Mouse (Mus musculus): ENCODE data around the gene Cdh23.

Gene Cdh23

DNA sequence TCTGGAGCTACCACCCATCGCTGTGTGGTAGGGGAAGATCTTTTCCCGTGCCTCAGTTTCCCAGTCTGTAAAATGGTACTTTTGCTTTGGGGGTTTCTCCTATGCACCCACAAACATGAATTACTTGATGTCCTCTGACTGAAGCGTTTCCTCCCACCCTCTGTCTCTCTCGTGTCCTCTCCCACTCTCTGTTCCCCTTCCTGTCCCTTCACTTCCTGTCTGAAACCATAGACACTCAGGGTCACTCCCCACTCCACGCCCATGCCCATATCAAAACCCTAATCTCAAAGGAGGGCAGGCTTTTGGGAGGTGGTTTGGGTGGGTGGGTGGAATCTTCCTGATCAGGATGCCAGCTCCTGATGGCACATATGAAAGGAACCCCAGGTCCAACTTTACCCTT is 221.7 kb downstream of the Cdh23 start:
- DNase-seq (ENCODE audit: low read depth, low spot score), result no peak

DNA sequence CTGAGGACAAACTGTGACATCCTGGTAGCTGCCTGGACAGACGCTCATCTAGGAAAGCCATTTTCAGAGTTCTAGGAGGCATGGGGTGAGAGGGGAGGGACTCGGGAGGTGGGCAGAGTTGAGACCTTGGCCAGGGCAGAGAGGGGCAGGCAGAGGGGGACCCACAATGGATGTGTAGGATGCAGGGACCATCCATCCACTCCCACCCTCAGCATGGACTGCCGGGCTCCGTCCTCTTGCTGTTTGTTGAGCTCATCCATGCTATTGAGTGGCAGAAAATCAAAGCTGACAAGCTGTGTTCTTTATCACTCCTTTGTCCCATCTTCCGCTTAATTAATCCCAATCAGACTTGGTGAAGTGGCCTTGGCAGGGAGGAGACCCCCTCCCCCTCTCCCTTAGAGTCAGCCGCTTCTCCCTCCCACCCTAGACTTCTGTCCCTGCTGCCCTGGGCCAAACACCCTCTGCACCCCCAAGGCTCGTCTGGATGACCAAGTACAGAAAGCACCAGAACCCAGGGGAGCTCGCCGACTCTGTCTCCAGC is 222.4 kb downstream of the Cdh23 start:
- DNase-seq (ENCODE audit: low read depth, low spot score), result no peak

DNA sequence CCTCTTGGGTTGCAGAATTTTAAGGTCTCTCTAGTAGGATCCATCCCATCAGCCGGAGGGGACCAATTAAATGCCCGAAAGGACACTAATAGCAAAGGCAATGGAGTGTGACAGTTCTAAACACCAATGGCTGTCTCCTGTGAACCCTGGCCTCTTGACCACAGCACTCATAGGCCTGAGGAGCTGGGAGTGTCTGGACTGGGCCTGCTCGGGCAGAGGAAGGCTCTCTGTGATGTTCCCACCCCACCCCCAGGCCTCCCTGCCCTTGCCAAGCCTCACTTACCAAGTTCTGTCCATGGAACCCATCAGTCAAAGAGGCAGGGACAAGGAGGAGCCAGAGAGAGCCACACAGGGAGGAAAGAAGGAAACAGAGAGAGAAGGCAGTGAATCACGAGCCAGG is 228.5 kb downstream of the Cdh23 start:
- DNase-seq (ENCODE audit: low read depth, low spot score), result no peak

GRCm38 (mm10) chr10:60463953-60464647 is 232.2 kb downstream of the Cdh23 start:
- no peak for DNase-seq (ENCODE audit: low read depth, low spot score)

DNA sequence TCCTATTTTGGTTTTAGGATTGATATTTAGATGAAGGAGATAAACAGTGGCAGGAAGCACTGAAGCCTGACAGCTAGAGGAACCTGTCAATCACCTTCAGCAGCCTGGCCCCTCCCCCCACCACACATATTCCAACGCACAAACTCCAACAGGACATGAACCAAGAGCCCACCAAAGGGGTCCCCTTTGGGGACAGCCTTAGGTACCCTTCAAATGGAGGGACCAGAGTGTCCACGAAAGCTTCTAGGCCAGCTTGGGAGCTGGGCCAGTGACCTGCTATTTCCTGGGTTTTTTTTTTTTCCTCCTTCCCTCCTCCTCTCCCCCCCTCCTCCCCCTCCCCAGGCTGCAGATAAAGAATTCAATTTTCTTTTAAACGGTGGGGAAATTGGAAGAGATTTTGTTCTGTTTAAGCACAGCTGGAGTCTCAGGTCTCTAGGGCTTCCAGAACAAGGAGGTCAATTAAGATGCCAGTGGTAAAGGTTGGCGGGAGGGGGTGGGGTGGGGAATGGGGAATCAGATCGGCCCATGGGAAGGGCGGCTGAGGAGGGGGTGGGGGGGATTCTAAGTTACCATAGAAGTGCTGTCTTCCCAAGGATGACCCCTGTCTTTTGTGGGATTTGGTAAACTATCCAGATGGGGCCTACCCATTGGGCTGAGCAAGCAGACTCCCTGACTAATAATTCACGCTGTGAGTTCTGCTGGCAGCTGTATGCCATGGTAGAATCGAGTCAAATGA is 239.5 kb downstream of the Cdh23 start:
- peak; percentile 72 for DNase-seq (ENCODE audit: low read depth, low spot score)

GRCm38 (mm10) chr10:60455193-60455592 is 241.1 kb downstream of the Cdh23 start:
- peak; percentile 48 for DNase-seq (ENCODE audit: low read depth, low spot score)

- no peak for DNase-seq (ENCODE audit: low read depth, low spot score)
Observed at GRCm38 (mm10) chr10:60447186-60447585, 249.1 kb downstream of the Cdh23 start.

DNA sequence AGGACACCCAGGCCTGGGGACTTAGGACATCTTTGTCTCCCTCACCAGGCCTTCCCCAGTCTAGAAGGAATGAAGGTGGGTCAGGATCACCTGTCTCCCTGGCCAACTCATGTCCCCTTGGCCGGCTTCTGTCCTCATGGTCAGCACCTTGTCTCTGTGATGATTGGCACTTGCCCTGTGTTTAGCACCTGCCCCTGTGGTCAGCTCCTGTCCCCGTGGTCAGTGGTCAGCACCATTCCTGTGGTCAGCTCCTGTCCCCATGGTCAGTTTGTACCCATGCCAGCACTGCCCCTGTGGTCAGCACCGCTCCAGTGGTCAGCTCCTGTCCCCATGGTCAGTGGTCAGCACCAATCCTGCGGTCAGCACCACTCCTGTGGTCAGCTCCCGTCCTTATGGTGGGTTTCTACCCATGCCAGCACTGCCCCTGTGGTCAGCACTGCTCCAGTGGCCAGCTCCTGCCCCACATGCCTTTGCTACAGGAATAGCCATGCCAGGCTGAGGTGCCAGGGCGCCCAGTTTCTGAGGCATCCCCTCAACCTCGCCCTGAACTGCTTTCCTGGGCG is 251.2 kb downstream of the Cdh23 start:
- DNase-seq (ENCODE audit: low read depth, low spot score), result no peak

- peak; percentile 38 for DNase-seq (ENCODE audit: low read depth, low spot score)
Observed at GRCm38 (mm10) chr10:60443078-60443477, 253.2 kb downstream of the Cdh23 start.

- no peak for DNase-seq (ENCODE audit: low read depth, low spot score)
Observed at GRCm38 (mm10) chr10:60442321-60442720, 254.0 kb downstream of the Cdh23 start.

DNA sequence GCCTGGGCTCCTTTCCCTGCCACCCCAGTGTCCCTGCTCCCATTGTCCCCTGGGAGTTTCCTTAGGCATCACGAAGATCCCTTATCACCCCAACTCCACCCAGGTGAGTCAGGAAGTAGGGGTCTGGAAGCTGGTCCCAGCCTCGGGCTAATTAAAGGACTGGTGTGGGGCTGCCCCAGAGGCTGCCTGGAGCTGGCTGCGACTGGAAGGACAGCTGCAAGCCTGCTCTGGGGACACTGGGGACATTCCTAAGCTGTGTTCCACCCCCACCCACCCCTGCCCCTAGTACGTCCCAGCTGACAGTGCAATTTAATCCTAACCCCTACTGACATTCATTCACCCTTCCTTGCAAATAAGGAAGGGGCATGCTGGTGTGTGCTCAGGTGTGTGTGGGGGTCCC is 263.6 kb downstream of the Cdh23 start:
- DNase-seq (ENCODE audit: low read depth, low spot score), result no peak

- no peak for DNase-seq (ENCODE audit: low read depth, low spot score)
Observed at GRCm38 (mm10) chr10:60430591-60430990, 265.7 kb downstream of the Cdh23 start.

- no peak for DNase-seq (ENCODE audit: low read depth, low spot score)
Observed at GRCm38 (mm10) chr10:60430001-60430400, 266.3 kb downstream of the Cdh23 start.

DNA sequence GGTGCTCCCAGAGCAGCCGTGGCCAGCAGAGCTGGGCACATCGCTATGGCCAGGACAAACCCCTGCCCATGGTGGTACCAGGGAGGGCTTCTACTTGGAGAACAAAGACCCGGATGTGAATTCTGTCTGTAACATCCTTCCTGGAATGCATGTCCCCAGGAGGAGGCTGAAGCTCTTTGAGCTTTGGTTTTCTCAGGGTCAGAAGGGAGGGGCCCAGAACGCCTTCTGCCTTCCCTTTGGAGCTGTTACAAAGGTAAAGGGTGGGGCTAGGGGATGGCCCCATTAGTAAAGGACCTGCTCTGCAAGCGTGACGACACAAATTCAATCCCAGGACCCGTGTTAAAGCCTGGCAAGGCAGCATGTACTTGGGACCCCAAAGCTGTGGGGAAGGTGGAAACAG is 273.5 kb downstream of the Cdh23 start:
- DNase-seq (ENCODE audit: low read depth, low spot score), result peak; percentile 71

DNA sequence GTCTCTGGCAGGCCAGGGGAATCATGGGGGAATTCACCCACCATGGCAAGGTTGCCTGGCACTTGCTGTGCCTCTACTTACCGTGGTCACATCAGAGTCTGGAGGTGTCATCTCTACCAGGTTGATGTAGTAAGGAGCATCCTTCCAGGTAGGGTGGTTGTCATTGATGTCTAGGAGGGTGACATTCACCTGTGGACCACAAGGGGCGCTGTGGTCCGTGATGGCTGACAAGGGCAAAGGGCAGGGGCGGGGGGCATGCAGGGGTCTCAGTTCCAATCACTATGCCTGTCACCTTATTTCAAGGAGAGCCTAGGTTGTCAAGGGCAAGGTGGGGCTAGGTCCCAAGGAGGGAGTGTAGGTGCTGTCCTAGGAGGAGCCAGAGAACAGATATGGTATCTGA is 276.7 kb downstream of the Cdh23 start:
- peak; percentile 40 for DNase-seq (ENCODE audit: low read depth, low spot score)

GRCm38 (mm10) chr10:60418137-60418536 is 278.2 kb downstream of the Cdh23 start:
- DNase-seq (ENCODE audit: low read depth, low spot score), result peak; percentile 74

DNA sequence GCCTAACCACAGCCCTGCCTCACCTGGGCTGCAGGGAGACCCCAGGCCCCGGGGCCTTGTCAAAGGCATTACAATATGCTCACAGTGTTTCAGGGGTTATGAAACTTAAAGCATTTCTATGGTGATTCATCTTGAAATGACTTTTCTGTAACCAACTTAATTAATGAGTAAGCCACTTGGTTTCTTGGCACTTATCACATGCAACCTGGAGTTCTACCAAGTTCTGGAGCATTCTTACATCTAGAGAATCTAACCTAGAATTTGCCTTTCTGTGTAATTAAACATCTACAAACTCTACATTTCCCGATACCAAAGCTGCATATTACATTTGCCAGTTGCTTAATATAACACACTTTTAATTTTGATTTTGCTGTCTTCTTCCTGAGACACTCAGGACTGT is 279.2 kb downstream of the Cdh23 start:
- no peak for DNase-seq (ENCODE audit: low read depth, low spot score)

DNA sequence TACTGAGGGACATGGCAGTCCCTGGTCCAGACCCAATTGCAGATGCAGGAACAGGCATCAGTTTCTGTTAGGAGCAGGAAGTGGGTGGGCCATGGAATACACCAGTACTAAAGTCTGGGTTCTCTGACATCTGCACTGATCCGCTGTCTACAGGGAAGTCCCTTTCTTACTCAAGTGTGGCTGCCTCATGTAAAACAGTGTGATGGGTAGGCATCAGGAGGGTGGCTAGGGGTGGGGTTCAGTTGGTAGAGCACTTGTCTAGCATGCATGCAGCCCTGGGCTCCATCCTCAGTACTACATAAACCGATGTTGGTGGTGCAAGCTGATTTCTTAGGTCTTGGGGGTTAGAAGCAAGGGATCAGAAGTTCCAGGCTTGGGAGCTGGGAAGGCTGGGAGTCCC is 282.5 kb downstream of the Cdh23 start:
- no peak for DNase-seq (ENCODE audit: low read depth, low spot score)

DNA sequence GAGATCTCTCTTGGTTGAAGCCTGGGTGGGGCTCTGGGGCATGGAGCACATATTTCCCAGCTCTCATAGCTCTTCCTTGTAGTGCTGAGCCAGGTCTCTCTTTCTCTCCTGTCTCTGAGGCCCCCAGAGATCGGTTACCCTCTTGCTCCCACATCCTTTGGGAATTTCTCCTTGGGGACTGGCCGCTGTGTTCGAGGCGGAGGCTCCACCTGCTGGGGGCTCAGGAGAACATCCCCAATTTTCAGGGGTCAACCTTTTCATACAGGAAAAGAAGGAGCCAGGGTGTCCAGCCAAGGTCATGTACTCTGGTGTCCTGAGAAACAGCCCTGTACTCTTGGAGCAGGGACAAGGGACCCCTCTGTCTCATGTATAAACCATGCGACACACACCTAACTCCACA is 284.5 kb downstream of the Cdh23 start:
- DNase-seq (ENCODE audit: low read depth, low spot score), result peak; percentile 49

- DNase-seq (ENCODE audit: low read depth, low spot score), result peak; percentile 65
Observed at GRCm38 (mm10) chr10:60407831-60408230, 288.5 kb downstream of the Cdh23 start.

GRCm38 (mm10) chr10:60405460-60406177 is 290.7 kb downstream of the Cdh23 start:
- no peak for DNase-seq (ENCODE audit: low read depth, low spot score)
